Mouse (Mus musculus): ENCODE data around the gene Tnfsf4. TPM values are rescaled to one million over a fixed set of nuclear protein-coding genes. Genes with fewer than 3 reads are reported as not detected.

Tnfsf4 gene
- polyA plus RNA-seq, 1 experiment from 2014 or later, result not detected

- Histone ChIP-seq H3K27me3 (ENCODE audit: control insufficient read depth, insufficient read depth, low read length) (no peaks in the 10 kb centered on the region), H3K4me1 (ENCODE audit: control insufficient read depth, insufficient read depth, low read length) (no peaks in the 10 kb centered on the region), H3K4me3 (ENCODE audit: low read depth, low read length) (no peak overlapping the region), H3K4me2 (no peak overlapping the region), H3K36me3 (ENCODE audit: control insufficient read depth, insufficient read depth, low read length) (no peaks in the 10 kb centered on the region), H3K9ac (ENCODE audit: low read depth, low read length) (no peak overlapping the region), H3K9me3 (replicated peaks; ENCODE audit: control insufficient read depth, low read length) (0 out of 2 replicates have a peak, but pooled peaks cover 2% of the 10 kb centered on the region), H3K27ac (ENCODE audit: low read depth, low read length) (no peak overlapping the region)
- ATAC-seq (replicated peaks; ENCODE audit: insufficient number of reproducible peaks, low FRiP score, low TSS enrichment), result no peak
- 67% methylated on average over 1 of the region's 1 CpGs for WGBS (ENCODE audit: insufficient replicate concordance)
These were observed 31.8 kb downstream of the Tnfsf4 start for GRCm38 (mm10) chr1:161427057-161427311.

- Histone ChIP-seq H3K27me3 (ENCODE audit: control insufficient read depth, insufficient read depth, low read length) (no peaks in the 10 kb centered on the region), H3K36me3 (ENCODE audit: control insufficient read depth, insufficient read depth, low read length) (no peaks in the 10 kb centered on the region), H3K9ac (ENCODE audit: low read depth, low read length) (no peak overlapping the region), H3K4me3 (ENCODE audit: low read depth, low read length) (no peak overlapping the region), H3K4me2 (no peak overlapping the region), H3K9me3 (replicated peaks; ENCODE audit: control insufficient read depth, low read length) (no peaks in the 10 kb centered on the region), H3K27ac (ENCODE audit: low read depth, low read length) (no peak overlapping the region), H3K4me1 (ENCODE audit: control insufficient read depth, insufficient read depth, low read length) (no peaks in the 10 kb centered on the region)
- ATAC-seq (replicated peaks; ENCODE audit: insufficient number of reproducible peaks, low FRiP score, low TSS enrichment), result no peak
- 66% methylated on average over 2 of the region's 2 CpGs for WGBS (ENCODE audit: insufficient replicate concordance)
These were observed 40.6 kb downstream of the Tnfsf4 start for GRCm38 (mm10) chr1:161435781-161436180.

GRCm38 (mm10) chr1:161436503-161436902 lies 41.3 kb downstream of the Tnfsf4 start:
- no peak overlapping the region for H3K9ac ChIP-seq (ENCODE audit: low read depth, low read length)
- no peaks in the 10 kb centered on the region for H3K9me3 ChIP-seq (replicated peaks; ENCODE audit: control insufficient read depth, low read length)
- H3K27ac ChIP-seq (ENCODE audit: low read depth, low read length), result no peak overlapping the region
- 76% methylated on average over 6 of the region's 6 CpGs for WGBS (ENCODE audit: insufficient replicate concordance)
- H3K36me3 ChIP-seq (ENCODE audit: control insufficient read depth, insufficient read depth, low read length), result no peaks in the 10 kb centered on the region
- H3K27me3 ChIP-seq (ENCODE audit: control insufficient read depth, insufficient read depth, low read length), result no peaks in the 10 kb centered on the region
- H3K4me1 ChIP-seq (ENCODE audit: control insufficient read depth, insufficient read depth, low read length), result no peaks in the 10 kb centered on the region
- ATAC-seq (replicated peaks; ENCODE audit: insufficient number of reproducible peaks, low FRiP score, low TSS enrichment), result no peak
- H3K4me2 ChIP-seq, result no peak overlapping the region
- no peak overlapping the region for H3K4me3 ChIP-seq (ENCODE audit: low read depth, low read length)

GRCm38 (mm10) chr1:161444858-161445257 lies 49.6 kb downstream of the Tnfsf4 start:
- WGBS (ENCODE audit: insufficient replicate concordance), result 71% methylated on average over 7 of the region's 7 CpGs
- Histone ChIP-seq H3K36me3 (ENCODE audit: control insufficient read depth, insufficient read depth, low read length) (no peaks in the 10 kb centered on the region), H3K4me3 (ENCODE audit: low read depth, low read length) (no peak overlapping the region), H3K27me3 (ENCODE audit: control insufficient read depth, insufficient read depth, low read length) (no peaks in the 10 kb centered on the region), H3K4me2 (no peak overlapping the region), H3K9ac (ENCODE audit: low read depth, low read length) (no peak overlapping the region), H3K9me3 (replicated peaks; ENCODE audit: control insufficient read depth, low read length) (no peaks in the 10 kb centered on the region), H3K4me1 (ENCODE audit: control insufficient read depth, insufficient read depth, low read length) (0 out of 2 replicates have a peak, but pooled peaks cover 2% of the 10 kb centered on the region), H3K27ac (ENCODE audit: low read depth, low read length) (no peak overlapping the region)
- ATAC-seq (replicated peaks; ENCODE audit: insufficient number of reproducible peaks, low FRiP score, low TSS enrichment), result no peak

- H3K4me1 ChIP-seq (ENCODE audit: control insufficient read depth, insufficient read depth, low read length), result no peaks in the 10 kb centered on the region
- no peaks in the 10 kb centered on the region for H3K27me3 ChIP-seq (ENCODE audit: control insufficient read depth, insufficient read depth, low read length)
- H3K36me3 ChIP-seq (ENCODE audit: control insufficient read depth, insufficient read depth, low read length), result no peaks in the 10 kb centered on the region
- ATAC-seq (replicated peaks; ENCODE audit: insufficient number of reproducible peaks, low FRiP score, low TSS enrichment), result no peak
- H3K4me3 ChIP-seq (ENCODE audit: low read depth, low read length), result no peak overlapping the region
- H3K9ac ChIP-seq (ENCODE audit: low read depth, low read length), result no peak overlapping the region
- no peak overlapping the region for H3K4me2 ChIP-seq
- no peak overlapping the region for H3K27ac ChIP-seq (ENCODE audit: low read depth, low read length)
- 45% methylated on average over 3 of the region's 3 CpGs for WGBS (ENCODE audit: insufficient replicate concordance)
- no peaks in the 10 kb centered on the region for H3K9me3 ChIP-seq (replicated peaks; ENCODE audit: control insufficient read depth, low read length)
These were observed 56.6 kb downstream of the Tnfsf4 start for GRCm38 (mm10) chr1:161451683-161452245.

GRCm38 (mm10) chr1:161452250-161452649 lies 57.0 kb downstream of the Tnfsf4 start:
- WGBS (ENCODE audit: insufficient replicate concordance), result 94% methylated on average over 1 of the region's 1 CpGs
- no peak for ATAC-seq (replicated peaks; ENCODE audit: insufficient number of reproducible peaks, low FRiP score, low TSS enrichment)

GRCm38 (mm10) chr1:161463388-161464085 lies 68.3 kb downstream of the Tnfsf4 start:
- ATAC-seq (replicated peaks; ENCODE audit: insufficient number of reproducible peaks, low FRiP score, low TSS enrichment), result no peak
- Histone ChIP-seq H3K27ac (ENCODE audit: low read depth, low read length) (no peak overlapping the region), H3K9ac (ENCODE audit: low read depth, low read length) (no peak overlapping the region), H3K27me3 (ENCODE audit: control insufficient read depth, insufficient read depth, low read length) (no peaks in the 10 kb centered on the region), H3K4me2 (no peak overlapping the region), H3K4me3 (ENCODE audit: low read depth, low read length) (no peak overlapping the region), H3K9me3 (replicated peaks; ENCODE audit: control insufficient read depth, low read length) (no peaks in the 10 kb centered on the region), H3K36me3 (ENCODE audit: control insufficient read depth, insufficient read depth, low read length) (no peaks in the 10 kb centered on the region), H3K4me1 (ENCODE audit: control insufficient read depth, insufficient read depth, low read length) (no peaks in the 10 kb centered on the region)
- WGBS (ENCODE audit: insufficient replicate concordance), result 49% methylated on average over 2 of the region's 2 CpGs

More at GRCm38 (mm10) chr1:161452250-161452649, 57.0 kb downstream of the Tnfsf4 start:
- no peaks in the 10 kb centered on the region for H3K9me3 ChIP-seq (replicated peaks; ENCODE audit: control insufficient read depth, low read length)
- H3K36me3 ChIP-seq (ENCODE audit: control insufficient read depth, insufficient read depth, low read length), result no peaks in the 10 kb centered on the region
- no peak overlapping the region for H3K4me3 ChIP-seq (ENCODE audit: low read depth, low read length)
- no peak overlapping the region for H3K9ac ChIP-seq (ENCODE audit: low read depth, low read length)
- no peaks in the 10 kb centered on the region for H3K27me3 ChIP-seq (ENCODE audit: control insufficient read depth, insufficient read depth, low read length)
- H3K27ac ChIP-seq (ENCODE audit: low read depth, low read length), result no peak overlapping the region
- H3K4me1 ChIP-seq (ENCODE audit: control insufficient read depth, insufficient read depth, low read length), result no peaks in the 10 kb centered on the region
- no peak overlapping the region for H3K4me2 ChIP-seq

Data from heart, embryonic 11.5 days (tissue).